Mouse (Mus musculus): ENCODE measurements at regions not wholly inside any gene's neighbourhood (a gene's known extent, or its start where the extent isn't known, plus 50 kb on each side); places are given as distances from the start of the nearest gene placed in this dataset.

DNA sequence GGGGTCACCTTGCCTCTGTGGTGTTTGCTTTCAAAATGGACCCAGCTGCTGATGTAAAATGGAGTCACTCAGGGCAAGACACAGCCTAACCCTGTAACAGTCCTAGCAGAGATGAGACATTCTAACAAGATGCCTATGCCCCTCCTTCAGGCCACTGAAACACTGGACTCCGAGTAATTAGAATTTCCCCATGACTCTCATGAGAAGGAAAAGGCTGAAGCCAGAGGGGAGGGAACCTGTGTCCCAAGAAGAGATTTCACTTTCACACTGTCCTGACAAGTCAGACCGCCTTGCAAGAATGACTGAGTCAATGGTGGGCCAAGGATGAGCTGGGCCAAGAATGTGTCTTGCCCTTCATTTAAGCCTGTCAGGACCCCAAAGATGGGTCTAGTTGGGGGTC lies 166.3 kb downstream of the Thbs2 start:
- TF ChIP-seq CTCF (IDR thresholded peaks at IDR 0.05; ENCODE audit: insufficient read depth, low read length): no peak
- no peak for TF ChIP-seq POLR2A (IDR thresholded peaks at IDR 0.05; ENCODE audit: borderline replicate concordance, extremely low read depth, low read depth, low read length)

Data from lung, adult 2 months (tissue).